Mouse (Mus musculus) MEL (cell line): Measurements from ENCODE around the gene Kansl3. TPM values are rescaled to one million over a fixed set of nuclear protein-coding genes. Genes with fewer than 3 reads are reported as not detected.
A peak's percentile ranks its signal among the peaks of the same experiment; 100 is the strongest.

ENCODE experiments used
- DNase-seq: peaks from one replicate; pipeline ENCODE4 v3.0.0; 2011; ENCODE audit warnings: low read depth, low spot score
- H3K27ac ChIP-seq: 2 replicates; pipeline ENCODE4 v1.5.1; 2012; ENCODE audit warnings: low read depth, mild to moderate bottlenecking, control low read depth, low read length, moderate library complexity; ENCODE audit not compliant: control insufficient read depth
- H3K27me3 ChIP-seq, 2 experiments: fragments of 150-350 bp in 1 of 2; sonication (generic) in 1 of 2; 2 replicates each; pipeline ENCODE4 v1.6.1; 2012; ENCODE audit warnings: low read length in 2 of 2, mild to moderate bottlenecking in 2 of 2, improper control_type of control experiment in 1 of 2, moderate library complexity in 1 of 2; ENCODE audit not compliant: insufficient read depth in 2 of 2, control insufficient read depth in 1 of 2
- H3K36me3 ChIP-seq, 2 experiments: 2 replicates each; pipeline ENCODE4 v1.6.1; 2012 to 2014; ENCODE audit warnings: low read length in 2 of 2, improper control_type of control experiment in 1 of 2, inconsistent platforms in 1 of 2, mild to moderate bottlenecking in 1 of 2; ENCODE audit not compliant: insufficient read depth in 2 of 2, control insufficient read depth in 1 of 2
- H3K4me1 ChIP-seq, 2 experiments: fragments of 150-350 bp in 1 of 2; sonication (generic) in 1 of 2; 2 replicates each; pipeline ENCODE4 v1.6.1; 2012; ENCODE audit warnings: low read length in 2 of 2, improper control_type of control experiment in 1 of 2, mild to moderate bottlenecking in 1 of 2; ENCODE audit not compliant: insufficient read depth in 2 of 2, control insufficient read depth in 1 of 2
- H3K4me3 ChIP-seq, 2 experiments: fragments of 150-350 bp in 1 of 2; sonication (generic) in 1 of 2; 2 replicates each; pipeline ENCODE4 v1.5.1; 2012; ENCODE audit warnings: low read depth in 2 of 2, low read length in 2 of 2, mild to moderate bottlenecking in 2 of 2, moderate library complexity in 2 of 2, control low read depth in 1 of 2, improper control_type of control experiment in 1 of 2; ENCODE audit not compliant: control insufficient read depth in 1 of 2, insufficient read depth in 1 of 2
- H3K79me2 ChIP-seq: 2 replicates; pipeline ENCODE4 v1.6.1; 2012; ENCODE audit warnings: mild to moderate bottlenecking, low read length, moderate library complexity; ENCODE audit not compliant: control insufficient read depth, poor library complexity, insufficient read depth
- H3K9ac ChIP-seq: 2 replicates; pipeline ENCODE4 v1.6.1; 2012; ENCODE audit warnings: low read depth, mild to moderate bottlenecking, control low read depth, low read length, moderate library complexity; ENCODE audit not compliant: control insufficient read depth, poor library complexity, severe bottlenecking
- H3K9me3 ChIP-seq: fragments of 150-350 bp; sonication (generic); replicated peaks from 2 replicates; pipeline ENCODE4 v1.6.1; 2012; ENCODE audit warnings: mild to moderate bottlenecking, low read length, improper control_type of control experiment, moderate library complexity; ENCODE audit not compliant: insufficient read depth
- CHD1 ChIP-seq: IDR thresholded peaks from 2 replicates; pipeline ENCODE4 v1.6.1; 2012; ENCODE audit warnings: low read depth, mild to moderate bottlenecking, inconsistent platforms, low read length, improper control_type of control experiment
- CHD2 ChIP-seq: IDR thresholded peaks from 2 replicates; pipeline ENCODE4 v1.6.1; 2011; ENCODE audit warnings: low read length, improper control_type of control experiment
- E2F4 ChIP-seq: IDR thresholded peaks from 2 replicates; pipeline ENCODE4 v1.6.1; 2011; ENCODE audit warnings: low read depth, low read length, improper control_type of control experiment, borderline replicate concordance
- ELF1 ChIP-seq: IDR thresholded peaks from 2 replicates; pipeline ENCODE4 v1.6.1; 2014; ENCODE audit warnings: low read depth, mild to moderate bottlenecking, inconsistent platforms, low read length, improper control_type of control experiment, moderate library complexity
- EP300 ChIP-seq, 2 experiments: IDR thresholded peaks; 2 replicates each; pipeline ENCODE4 v1.6.1; 2011; ENCODE audit warnings: improper control_type of control experiment in 2 of 2, low read length in 2 of 2, low read depth in 1 of 2, mild to moderate bottlenecking in 1 of 2
- GABPA ChIP-seq: IDR thresholded peaks from 2 replicates; pipeline ENCODE4 v1.6.1; 2012; ENCODE audit warnings: low read depth, mild to moderate bottlenecking, inconsistent platforms, low read length, improper control_type of control experiment, moderate library complexity
- HCFC1 ChIP-seq: IDR thresholded peaks from 2 replicates; pipeline ENCODE4 v1.6.1; 2012; ENCODE audit warnings: low read depth, mild to moderate bottlenecking, inconsistent platforms, low read length, improper control_type of control experiment, moderate library complexity
- KAT2A ChIP-seq: conservative IDR thresholded peaks from 2 replicates; pipeline ENCODE4 v1.6.1; 2012; ENCODE audit warnings: low read depth, low read length, improper control_type of control experiment, inconsistent platforms
- MAZ ChIP-seq: IDR thresholded peaks from 2 replicates; pipeline ENCODE4 v1.6.1; 2012; ENCODE audit warnings: low read depth, mild to moderate bottlenecking, inconsistent platforms, low read length, improper control_type of control experiment
- MXI1 ChIP-seq: IDR thresholded peaks from 2 replicates; pipeline ENCODE4 v1.6.1; 2011; ENCODE audit warnings: mild to moderate bottlenecking, low read depth, low read length, improper control_type of control experiment
- MYB ChIP-seq: IDR thresholded peaks from 2 replicates; pipeline ENCODE4 v1.6.1; 2011; ENCODE audit warnings: mild to moderate bottlenecking, low read depth, low read length, improper control_type of control experiment
- MYC ChIP-seq: IDR thresholded peaks from 2 replicates; pipeline ENCODE4 v1.6.1; 2011; ENCODE audit warnings: low read depth, mild to moderate bottlenecking, low read length, improper control_type of control experiment, moderate library complexity
- NELFE ChIP-seq: IDR thresholded peaks from 2 replicates; pipeline ENCODE4 v1.6.1; 2011; ENCODE audit warnings: low read depth, low read length, improper control_type of control experiment
- NRF1 ChIP-seq: IDR thresholded peaks from 2 replicates; pipeline ENCODE4 v1.6.1; 2014; ENCODE audit warnings: low read depth, mild to moderate bottlenecking, inconsistent platforms, low read length, improper control_type of control experiment, moderate library complexity; ENCODE audit not compliant: poor library complexity, insufficient read depth, severe bottlenecking
- POLR2A ChIP-seq, 2 experiments: IDR thresholded peaks; 2 replicates each; pipeline ENCODE4 v1.6.1; 2011 to 2012; ENCODE audit warnings: low read length in 2 of 2, mild to moderate bottlenecking in 2 of 2, control low read depth in 1 of 2, improper control_type of control experiment in 1 of 2, low read depth in 1 of 2, moderate library complexity in 1 of 2; ENCODE audit not compliant: control insufficient read depth in 1 of 2, insufficient read depth in 1 of 2, poor library complexity in 1 of 2
- POLR2AphosphoS2 ChIP-seq: IDR thresholded peaks from 2 replicates; pipeline ENCODE4 v1.6.1; 2011; ENCODE audit warnings: low read length, improper control_type of control experiment
- POLR2AphosphoS5 ChIP-seq: IDR thresholded peaks from 2 replicates; pipeline ENCODE4 v1.6.1; 2012; ENCODE audit warnings: low read depth, borderline replicate concordance, mild to moderate bottlenecking, inconsistent platforms, low read length, moderate library complexity, mixed read lengths
- SIN3A ChIP-seq: IDR thresholded peaks from 2 replicates; pipeline ENCODE4 v1.6.1; 2012; ENCODE audit warnings: low read length, improper control_type of control experiment, inconsistent platforms
- SMC3 ChIP-seq: IDR thresholded peaks from 2 replicates; pipeline ENCODE4 v1.6.1; 2011; ENCODE audit warnings: low read depth, low read length, improper control_type of control experiment
- ZKSCAN1 ChIP-seq: IDR thresholded peaks from 2 replicates; pipeline ENCODE4 v1.6.1; 2012; ENCODE audit warnings: low read depth, mild to moderate bottlenecking, inconsistent platforms, low read length, improper control_type of control experiment, moderate library complexity
- ZMIZ1 ChIP-seq: IDR thresholded peaks from 2 replicates; pipeline ENCODE4 v1.6.1; 2012; ENCODE audit warnings: low read depth, mild to moderate bottlenecking, inconsistent platforms, low read length, improper control_type of control experiment, moderate library complexity
- ZNF384 ChIP-seq: IDR thresholded peaks from 2 replicates; pipeline ENCODE4 v1.6.1; 2012; ENCODE audit warnings: low read depth, mild to moderate bottlenecking, inconsistent platforms, low read length, improper control_type of control experiment
- polyA plus RNA-seq, 2 experiments: library from polyadenylated mRNA; stranded (reverse) in 1 of 2; unstranded in 1 of 2; fragments of >175 nt in 1 of 2; fragments of >200 nt in 1 of 2; gene quantifications; 2 replicates each; pipeline versions ENCODE4 v1.2.1 to v1.2.4; 2012; ENCODE audit warnings: low replicate concordance in 2 of 2, low read depth in 1 of 2; ENCODE audit not compliant: insufficient read length in 2 of 2, insufficient read depth in 1 of 2, missing spikeins in 1 of 2
- total RNA-seq: library from RNA; depleted of rRNA; stranded (reverse); fragments of 300-350 nt; gene quantifications from 2 replicates; pipeline ENCODE4 v1.2.3, GENCODE M21; 2012

Gene Kansl3
- total and polyA plus RNA-seq, 3 experiments, result 29.0 to 55.4 (median 45.6) TPM

DNA sequence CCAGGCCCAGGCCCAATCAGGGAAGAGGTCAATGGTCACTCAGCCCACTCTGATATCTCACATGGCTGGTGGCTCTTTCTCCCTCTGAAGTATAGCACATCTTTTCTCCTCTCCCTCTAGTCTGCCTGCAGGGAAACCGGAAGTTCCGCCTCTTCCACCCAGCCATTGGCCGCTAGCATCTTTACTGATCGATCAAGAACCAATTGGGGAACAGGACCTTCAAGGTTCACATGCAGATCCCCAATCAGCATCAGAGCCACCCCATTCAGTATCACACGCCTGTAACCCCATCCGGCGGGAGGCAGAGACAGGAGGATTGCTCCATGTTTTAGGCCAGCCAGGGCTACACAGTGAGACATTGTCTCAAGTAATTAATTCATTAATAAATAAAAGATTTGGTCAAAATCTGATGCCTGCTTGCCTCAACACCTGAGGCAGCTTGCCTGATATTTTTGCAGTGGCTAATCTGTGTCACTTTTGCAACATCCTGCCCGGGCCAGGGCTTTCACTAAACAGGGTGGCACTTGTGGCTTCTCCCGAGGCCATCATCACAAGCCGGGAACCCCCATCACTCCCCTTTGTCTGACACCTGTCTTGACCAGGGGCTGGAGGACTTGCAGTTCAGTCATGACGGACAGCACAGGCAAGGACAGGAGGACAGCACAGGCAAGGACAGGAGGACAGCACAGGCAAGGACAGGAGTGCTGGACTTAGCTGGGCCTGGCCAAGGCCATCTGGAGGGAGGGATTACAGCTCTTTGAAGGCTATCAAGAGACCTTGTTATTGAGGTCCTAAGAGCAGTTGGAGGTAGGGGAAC is 53.8 kb downstream of the Kansl3 start:
- peak overlapping the region in 1 of 2 experiments; percentile 16; a peak in 1 of 4 replicates for H3K4me3 ChIP-seq
- no peaks in the 10 kb centered on the region for H3K9me3 ChIP-seq
- no peak overlapping the region for H3K27ac ChIP-seq
- no peaks in the 10 kb centered on the region for H3K79me2 ChIP-seq
- TF ChIP-seq MYB (no peak), SIN3A (no peak), KAT2A (no peak), ZNF384 (no peak), POLR2A (IDR thresholded peaks at IDR 0.05; ENCODE audit: control insufficient read depth in 1 of 2, insufficient read depth in 1 of 2, low read depth in 1 of 2, low read length in 2 of 2, poor library complexity in 1 of 2) (peak; percentile 22 to 58; a peak in 2 of 4 replicates), HCFC1 (peak; percentile 69; the same call in 1 of the 2 replicates), MYC (peak; percentile 31; the same call in 1 of the 2 replicates), NELFE (peak; percentile 34; the same call in 1 of the 2 replicates), CHD2 (peak; percentile 36; the same call in 1 of the 2 replicates), ZMIZ1 (no peak), ELF1 (peak; percentile 38; the same call in 1 of the 2 replicates)
- no peaks in the 10 kb centered on the region for H3K27me3 ChIP-seq
- DNase-seq, result peak; percentile 91
- H3K36me3 ChIP-seq, result no peaks in the 10 kb centered on the region
- 0 out of 4 replicates have a peak, but pooled peaks cover 0 to 4% of the 10 kb centered on the region in 2 experiments for H3K4me1 ChIP-seq
- no peak overlapping the region for H3K9ac ChIP-seq

- H3K4me3 ChIP-seq, result no peak overlapping the region
- H3K36me3 ChIP-seq, result peaks cover 0 to 5% of the 10 kb centered on the region in 2 experiments; a peak in 2 of 4 replicates
- H3K9ac ChIP-seq, result no peak overlapping the region
- no peaks in the 10 kb centered on the region; the same call in 1 of the 2 replicates for H3K79me2 ChIP-seq
- DNase-seq, result no peak
- H3K4me1 ChIP-seq, result peaks cover 0 to 14% of the 10 kb centered on the region in 2 experiments; a peak in 3 of 4 replicates
- H3K27me3 ChIP-seq, result no peaks in the 10 kb centered on the region
- H3K9me3 ChIP-seq, result no peaks in the 10 kb centered on the region
- no peak overlapping the region for H3K27ac ChIP-seq
- TF ChIP-seq EP300 (IDR thresholded peaks at IDR 0.05; ENCODE audit: low read depth in 1 of 2, low read length in 2 of 2) (no peak), NRF1 (no peak), ZKSCAN1 (no peak), E2F4 (no peak), MAZ (no peak), KAT2A (no peak), NELFE (no peak), MYB (no peak), MXI1 (no peak), GABPA (no peak), SMC3 (no peak), POLR2AphosphoS5 (no peak), CHD1 (no peak), POLR2AphosphoS2 (no peak)
- TF ChIP-seq, all 39 proteins: peak for 0
Measured at GRCm38 (mm10) chr1:36309498-36309901, 59.5 kb downstream of the Kansl3 start.
